8 mouse cellular contexts compared by ENCODE assay signal in the genomic region with DNA sequence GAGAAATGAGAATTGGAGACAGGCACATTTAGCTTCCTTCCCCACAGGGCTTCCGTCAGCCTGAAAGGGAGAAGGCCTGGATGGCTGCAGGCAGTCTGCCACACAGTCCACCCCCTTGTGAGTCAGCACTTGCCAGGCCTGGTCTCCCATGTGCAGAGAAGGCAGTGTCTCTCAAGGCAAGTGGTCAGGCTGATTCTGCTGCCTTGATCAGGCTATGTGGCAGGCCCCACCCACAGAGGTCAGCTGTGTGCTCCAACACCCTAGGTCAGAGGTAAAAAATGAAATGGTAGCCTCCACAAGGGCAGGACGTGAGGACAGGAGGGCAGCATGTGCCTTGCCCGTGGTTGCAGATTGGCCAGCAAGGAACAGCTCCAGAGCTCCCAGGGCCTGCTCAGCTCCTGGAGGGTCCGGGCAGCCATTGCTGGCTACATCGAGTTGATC.
DNase-seq lines count a peak whose midpoint lies in the region; ATAC-seq and TF ChIP-seq lines count a peak whose summit lies in the region.

No protein-coding gene starts in this region.

- 82% methylated on average over 5 of the region's 5 CpGs for WGBS in liver, adult 2 months

- intact Hi-C loops in heart, postnatal 14 days (cut with DNase I): loop anchor here (5.0 kb wide), 2 partner anchors 42 to 92 kb away; partner anchors contain the start of gene Chsy1

- H3K4me1 ChIP-seq in liver, adult 2 months (ENCODE audit: control insufficient read depth, insufficient read depth, low read length): peaks cover 3% of the 10 kb centered on the region; the same call in 1 of the 2 replicates

- TF ChIP-seq POLR2A in liver, adult 2 months (IDR thresholded peaks at IDR 0.05; ENCODE audit: extremely low read depth, insufficient read depth, low read length): no peak

- TF ChIP-seq CTCF in liver, adult 2 months (IDR thresholded peaks at IDR 0.05; ENCODE audit: low read depth, low read length): no peak

- H3K27ac ChIP-seq in liver, adult 2 months (replicated peaks; ENCODE audit: insufficient read depth, low read depth, low read length): no peak overlapping the region

- no peaks in the 10 kb centered on the region for H3K79me2 ChIP-seq in liver, adult 2 months (ENCODE audit: control insufficient read depth, insufficient read depth, low read length)

- no peaks in the 10 kb centered on the region for H3K27me3 ChIP-seq in liver, adult 2 months (ENCODE audit: control insufficient read depth, insufficient read depth, low read length)
- no peaks in the 10 kb centered on the region for H3K27me3 ChIP-seq in splenic B cell, adult 2 months (ENCODE audit: control insufficient read depth, insufficient read depth, low read length, poor library complexity, severe bottlenecking)

- H3K36me3 ChIP-seq in liver, adult 2 months (ENCODE audit: control insufficient read depth, insufficient read depth, low read length): no peaks in the 10 kb centered on the region
- H3K36me3 ChIP-seq in splenic B cell, adult 2 months (ENCODE audit: control insufficient read depth, insufficient read depth, low read length, poor library complexity, severe bottlenecking): no peaks in the 10 kb centered on the region

- no peak overlapping the region for H3K9ac ChIP-seq in liver, adult 2 months (ENCODE audit: low read depth, low read length)

- peak; percentile 66 for ATAC-seq in erythroblast, adult 5-6 weeks (replicated peaks; ENCODE audit: low FRiP score, poor library complexity, severe bottlenecking)

- DNase-seq in adrenal gland, adult (ENCODE audit: inconsistent age in 2 of 2, low spot score in 1 of 2): peak; percentile 63 to 79
- no peak for DNase-seq in adrenal gland, postnatal 4 days (ENCODE audit: low spot score in 2 of 2)
- DNase-seq in 416B (ENCODE audit: low read depth): peak; percentile 91
- DNase-seq in heart, postnatal 14 days: peak; percentile 45 to 49
- DNase-seq in liver, adult 2 months (ENCODE audit: extremely low read depth, low read depth, low spot score): peak; percentile 9
- peak; percentile 15 for DNase-seq in splenic B cell, adult 2 months (ENCODE audit: low read depth, low spot score)
- no peak for DNase-seq in kidney, adult 11 months

- no peak overlapping the region for H3K4me3 ChIP-seq in liver, adult 2 months (ENCODE audit: insufficient read depth, low read depth, low read length)

Comparison
In these comparisons a context has a peak if more than half of its experiments do, and no peak if none do; other contexts are left out.
1. DNase-seq: peak in adrenal gland, adult (2 of 2), 416B (single experiment), heart, postnatal 14 days (2 of 2), liver, adult 2 months (single experiment) and splenic B cell, adult 2 months (single experiment); none in adrenal gland, postnatal 4 days (0 of 2) and kidney, adult 11 months (single experiment).